Mouse (Mus musculus) hindbrain, embryonic 16.5 days (tissue): ENCODE results near the gene Ryr2. TPM values are rescaled to one million over a fixed set of nuclear protein-coding genes. Genes with fewer than 3 reads are reported as not detected.

ENCODE experiments used
- ATAC-seq: fragments of 200-750 bp; cut with Nextera tagmentation; 2 replicates; pipeline ENCODE4 v1.8.0; 2017; ENCODE audit warnings: moderate TSS enrichment, moderate library complexity
- H3K27ac ChIP-seq: fragments of 300-500 bp; sonication (generic); 2 replicates; pipeline ENCODE4 v1.5.1; 2014; ENCODE audit warnings: low read depth, mild to moderate bottlenecking, control low read depth, low read length, moderate library complexity
- H3K27me3 ChIP-seq: fragments of 300-500 bp; sonication (generic); replicated peaks from 2 replicates; pipeline ENCODE4 v1.6.1; 2014; ENCODE audit warnings: low read length; ENCODE audit not compliant: control insufficient read depth, insufficient read depth
- H3K36me3 ChIP-seq: fragments of 300-500 bp; sonication (generic); 2 replicates; pipeline ENCODE4 v1.6.1; 2014; ENCODE audit warnings: mild to moderate bottlenecking, low read length, moderate library complexity, mixed read lengths; ENCODE audit not compliant: control insufficient read depth, insufficient read depth
- H3K4me1 ChIP-seq: fragments of 300-500 bp; sonication (generic); 2 replicates; pipeline ENCODE4 v1.6.1; 2014; ENCODE audit warnings: low read depth, low read length; ENCODE audit not compliant: control insufficient read depth, insufficient read depth
- H3K4me2 ChIP-seq: fragments of 300-500 bp; sonication (generic); 2 replicates; pipeline ENCODE4 v1.6.1; 2014; ENCODE audit warnings: mild to moderate bottlenecking, low read length, control low read depth, moderate library complexity
- H3K4me3 ChIP-seq: fragments of 300-500 bp; sonication (generic); 2 replicates; pipeline ENCODE4 v1.5.1; 2014; ENCODE audit warnings: mild to moderate bottlenecking, low read length, control low read depth, moderate library complexity
- H3K9ac ChIP-seq: fragments of 300-500 bp; sonication (generic); 2 replicates; pipeline ENCODE4 v1.6.1; 2014; ENCODE audit warnings: low read depth, mild to moderate bottlenecking, control low read depth, low read length, moderate library complexity
- H3K9me3 ChIP-seq: fragments of 300-500 bp; sonication (generic); 2 replicates; pipeline ENCODE4 v1.6.1; 2014; ENCODE audit warnings: mild to moderate bottlenecking, low read length, moderate library complexity; ENCODE audit not compliant: control insufficient read depth
- WGBS: fragments of 180-500 bp; shearing (Covaris S2); extraction: QIAGEN DNeasy Blood & Tissue Kit; methylation state at CpG from one replicate; pipeline ENCODE4 v1.1.7; 2014; 5-methylcytosine and 5-hydroxymethylcytosine counted together
- polyA plus RNA-seq: library from polyadenylated mRNA; unstranded; fragments of >200 nt; fragmentation: Nextera tagmentation; extraction: Ambion mirVana; gene quantifications from 2 replicates; pipeline ENCODE4 v1.2.1, GENCODE M21; 2015

Gene Ryr2
- polyA plus RNA-seq, 1 experiment from 2014 or later = 5.0 TPM

DNA sequence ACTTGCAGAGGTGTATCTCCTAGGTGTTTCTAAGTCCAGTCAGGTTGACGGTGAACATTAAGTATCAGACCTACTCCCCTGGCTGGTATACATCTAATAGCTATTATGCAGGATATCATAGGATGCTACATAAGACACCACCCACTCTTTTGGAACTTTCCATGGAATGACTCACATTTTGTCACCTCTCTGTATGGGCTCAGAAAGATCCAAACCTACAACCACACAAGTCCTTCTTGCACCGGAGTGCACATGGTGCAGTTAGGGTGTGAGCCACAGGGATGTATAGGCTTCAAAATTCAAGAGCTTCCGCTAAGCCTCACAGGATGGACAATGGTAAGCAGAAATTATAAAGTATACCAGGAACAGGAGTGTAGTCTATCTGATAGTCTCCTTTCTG is 52.8 kb downstream of the Ryr2 start:
- Histone ChIP-seq H3K9me3 (no peaks in the 10 kb centered on the region), H3K27ac (no peak overlapping the region), H3K27me3 (no peaks in the 10 kb centered on the region), H3K36me3 (no peaks in the 10 kb centered on the region), H3K9ac (no peak overlapping the region), H3K4me1 (no peaks in the 10 kb centered on the region), H3K4me2 (no peak overlapping the region), H3K4me3 (no peak overlapping the region)
- no peak for ATAC-seq
- WGBS = 99% methylated on average over 3 of the region's 3 CpGs

DNA sequence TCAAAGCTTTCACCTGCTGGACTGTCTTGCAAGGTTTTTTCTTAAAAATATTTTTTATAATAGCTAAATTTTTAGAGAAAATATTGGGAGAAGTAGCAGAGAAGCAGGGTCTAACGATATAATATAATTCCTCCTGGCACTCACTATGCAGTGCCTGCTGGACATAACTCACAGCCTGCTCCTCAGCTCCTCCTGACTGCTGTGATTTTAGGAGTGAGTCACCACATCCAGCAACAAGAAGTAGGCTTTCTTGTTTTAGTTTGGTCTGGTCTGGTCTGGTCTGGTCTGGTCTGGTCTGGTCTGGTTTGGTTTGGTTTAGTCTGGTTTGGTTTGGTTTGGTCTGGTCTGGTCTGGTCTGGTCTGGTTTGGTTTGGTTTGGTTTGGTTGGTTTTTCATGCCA is 55.9 kb downstream of the Ryr2 start:
- Histone ChIP-seq H3K36me3 (no peaks in the 10 kb centered on the region), H3K27me3 (no peaks in the 10 kb centered on the region), H3K4me1 (no peaks in the 10 kb centered on the region), H3K4me3 (no peak overlapping the region), H3K9me3 (no peaks in the 10 kb centered on the region), H3K4me2 (no peak overlapping the region), H3K27ac (no peak overlapping the region), H3K9ac (no peak overlapping the region)
- 85% methylated on average over 1 of the region's 1 CpGs for WGBS
- no peak for ATAC-seq

DNA sequence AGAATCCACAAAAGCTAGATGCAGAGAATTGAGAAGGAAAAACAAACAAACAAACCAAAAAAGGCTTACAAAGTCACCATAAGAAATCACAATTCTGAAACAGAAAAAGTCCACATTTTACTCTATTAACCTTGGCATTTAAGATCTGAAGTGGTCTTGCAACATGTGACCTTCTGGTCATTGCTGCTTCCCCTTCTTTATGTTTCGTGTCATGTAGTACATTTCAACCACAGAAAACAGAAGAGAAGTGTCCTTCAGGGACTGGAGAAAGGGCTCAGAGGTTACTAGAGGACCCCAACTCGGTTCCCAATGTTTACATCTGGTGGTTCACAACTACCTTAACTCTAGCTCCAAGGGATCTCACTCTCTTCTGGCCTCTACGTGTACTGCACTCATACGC is 59.7 kb downstream of the Ryr2 start:
- no peaks in the 10 kb centered on the region for H3K36me3 ChIP-seq
- H3K4me3 ChIP-seq = no peak overlapping the region
- no peaks in the 10 kb centered on the region for H3K9me3 ChIP-seq
- no peak overlapping the region for H3K9ac ChIP-seq
- H3K27me3 ChIP-seq = no peaks in the 10 kb centered on the region
- H3K4me2 ChIP-seq = no peak overlapping the region
- no peaks in the 10 kb centered on the region for H3K4me1 ChIP-seq
- WGBS = 85% methylated on average over 4 of the region's 4 CpGs
- no peak overlapping the region for H3K27ac ChIP-seq
- no peak for ATAC-seq

DNA sequence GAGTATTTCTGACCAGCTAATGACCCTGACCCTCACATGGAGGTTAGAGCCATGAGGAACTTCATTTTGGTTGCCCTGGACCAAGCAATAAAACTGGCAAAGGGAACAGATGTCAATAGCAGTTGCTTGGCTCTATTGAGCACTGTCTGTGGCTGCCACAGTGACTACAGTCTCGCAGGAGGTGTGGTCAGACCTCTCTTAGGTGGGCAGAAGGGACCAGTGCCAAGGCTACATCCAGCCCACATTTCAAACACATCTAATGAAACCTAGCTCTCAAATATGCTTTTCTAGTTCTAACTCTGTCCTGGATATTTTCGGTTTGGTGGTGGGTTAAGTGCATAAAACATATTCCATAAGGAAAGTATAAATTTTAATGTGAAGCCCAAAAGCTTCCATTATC is 62.0 kb downstream of the Ryr2 start:
- WGBS = 85% methylated on average over 2 of the region's 2 CpGs
- no peak overlapping the region for H3K4me3 ChIP-seq
- ATAC-seq = no peak
- no peaks in the 10 kb centered on the region for H3K36me3 ChIP-seq
- H3K27me3 ChIP-seq = no peaks in the 10 kb centered on the region
- H3K9ac ChIP-seq = no peak overlapping the region
- H3K9me3 ChIP-seq = no peaks in the 10 kb centered on the region
- H3K27ac ChIP-seq = no peak overlapping the region
- H3K4me2 ChIP-seq = no peak overlapping the region
- no peaks in the 10 kb centered on the region for H3K4me1 ChIP-seq

DNA sequence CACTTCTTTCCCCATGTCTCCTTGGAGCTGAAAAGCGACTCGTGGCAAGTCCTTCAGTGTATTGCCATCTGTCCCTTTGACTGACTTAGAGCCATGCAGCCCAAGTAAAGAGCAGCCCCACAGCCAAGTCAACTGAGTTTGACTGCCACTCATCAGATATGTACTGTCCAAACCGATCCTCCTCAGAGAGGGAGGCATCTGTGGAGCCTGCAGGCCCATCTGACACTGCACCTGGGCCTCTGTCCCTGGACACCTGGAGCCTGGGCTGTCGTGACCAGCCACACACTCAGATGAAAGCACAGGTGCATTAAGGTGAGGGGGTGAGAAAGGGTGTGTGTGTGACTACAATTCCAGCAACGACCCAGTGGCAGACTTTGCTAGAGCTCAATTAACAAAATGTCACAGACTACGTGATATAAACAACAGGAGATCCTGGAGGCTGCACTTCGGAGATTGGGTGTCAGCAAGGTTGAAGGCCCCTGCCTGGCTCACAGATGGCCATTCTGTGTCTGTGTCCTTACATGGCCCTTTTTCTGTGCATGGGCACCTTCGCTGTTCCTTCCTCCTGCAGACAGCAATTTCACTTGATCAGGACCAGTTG is 63.8 kb downstream of the Ryr2 start:
- no peak overlapping the region for H3K9ac ChIP-seq
- 0 out of 2 replicates have a peak, but pooled peaks have one; percentile 46 for ATAC-seq
- 77% methylated on average over 8 of the region's 8 CpGs for WGBS
- no peaks in the 10 kb centered on the region for H3K36me3 ChIP-seq
- H3K27me3 ChIP-seq = no peaks in the 10 kb centered on the region
- H3K9me3 ChIP-seq = no peaks in the 10 kb centered on the region
- H3K4me2 ChIP-seq = no peak overlapping the region
- H3K27ac ChIP-seq = no peak overlapping the region
- H3K4me3 ChIP-seq = no peak overlapping the region
- H3K4me1 ChIP-seq = no peaks in the 10 kb centered on the region

DNA sequence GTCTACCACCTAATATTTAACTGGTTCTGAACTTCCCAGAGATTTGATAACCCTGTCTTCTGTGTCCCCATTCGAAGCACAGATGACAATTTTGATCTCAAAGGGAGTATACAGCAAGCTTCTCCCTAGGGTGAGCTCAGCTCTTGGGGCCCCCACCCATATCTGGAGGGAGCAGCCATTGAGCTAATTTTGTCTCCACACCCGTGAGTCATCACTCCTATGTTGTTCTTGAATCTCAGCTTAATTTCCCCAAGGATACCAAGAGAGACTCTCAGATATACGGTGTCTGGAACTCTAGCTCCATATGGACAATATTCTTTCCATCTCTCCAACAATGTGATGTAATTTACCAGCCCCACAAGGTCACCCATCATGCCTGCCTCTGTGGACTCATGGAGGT is 66.8 kb downstream of the Ryr2 start:
- ATAC-seq = no peak
- Histone ChIP-seq H3K27ac (no peak overlapping the region), H3K4me1 (no peaks in the 10 kb centered on the region), H3K4me2 (no peak overlapping the region), H3K27me3 (no peaks in the 10 kb centered on the region), H3K36me3 (no peaks in the 10 kb centered on the region), H3K9ac (no peak overlapping the region), H3K4me3 (no peak overlapping the region), H3K9me3 (no peaks in the 10 kb centered on the region)
- 74% methylated on average over 3 of the region's 3 CpGs for WGBS

DNA sequence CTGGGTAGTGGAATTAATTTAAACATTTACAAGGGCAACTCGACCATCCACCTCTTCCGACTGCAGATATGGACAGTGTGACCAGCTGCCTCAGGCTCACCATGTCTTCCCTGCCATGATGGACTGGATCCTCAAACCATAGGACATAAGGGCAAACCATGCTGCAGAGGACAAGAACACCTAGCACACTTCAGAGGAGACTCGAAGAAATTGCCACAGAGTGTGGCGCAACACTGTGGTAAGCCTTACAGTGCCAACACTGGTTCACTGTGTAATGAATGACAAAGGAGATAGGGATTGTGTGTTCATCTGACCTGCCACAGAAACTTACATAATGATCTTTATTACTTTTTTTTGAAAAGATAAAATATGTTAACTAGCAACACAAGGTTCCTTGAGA is 68.1 kb downstream of the Ryr2 start:
- WGBS = 88% methylated on average over 4 of the region's 4 CpGs
- H3K27me3 ChIP-seq = no peaks in the 10 kb centered on the region
- no peaks in the 10 kb centered on the region for H3K9me3 ChIP-seq
- ATAC-seq = no peak
- H3K4me2 ChIP-seq = no peak overlapping the region
- no peak overlapping the region for H3K9ac ChIP-seq
- H3K4me3 ChIP-seq = no peak overlapping the region
- H3K27ac ChIP-seq = no peak overlapping the region
- H3K4me1 ChIP-seq = no peaks in the 10 kb centered on the region
- no peaks in the 10 kb centered on the region for H3K36me3 ChIP-seq

DNA sequence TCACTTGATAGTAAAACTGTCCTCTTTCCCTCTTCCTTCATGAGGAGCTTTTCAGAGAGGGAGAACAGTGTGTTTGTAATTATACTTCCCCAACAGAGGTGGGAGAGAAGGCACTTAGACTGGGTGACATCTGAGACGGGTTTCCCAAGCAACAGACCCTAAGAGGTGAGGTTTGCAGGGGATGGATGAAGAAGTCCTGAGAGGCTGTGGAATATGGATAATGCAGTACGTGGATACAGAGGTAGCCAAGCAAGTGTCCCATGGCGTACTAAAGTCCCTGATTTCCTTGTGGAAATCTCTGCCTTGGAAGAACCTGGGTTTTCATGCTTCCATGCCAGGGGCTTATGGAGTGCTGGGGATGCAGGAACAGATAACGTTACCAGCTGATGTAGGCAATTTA is 69.5 kb downstream of the Ryr2 start:
- Histone ChIP-seq H3K27me3 (no peaks in the 10 kb centered on the region), H3K36me3 (no peaks in the 10 kb centered on the region), H3K4me2 (no peak overlapping the region), H3K4me3 (no peak overlapping the region), H3K9me3 (no peaks in the 10 kb centered on the region), H3K9ac (no peak overlapping the region), H3K27ac (no peak overlapping the region), H3K4me1 (no peaks in the 10 kb centered on the region)
- WGBS = 88% methylated on average over 4 of the region's 4 CpGs
- no peak for ATAC-seq

DNA sequence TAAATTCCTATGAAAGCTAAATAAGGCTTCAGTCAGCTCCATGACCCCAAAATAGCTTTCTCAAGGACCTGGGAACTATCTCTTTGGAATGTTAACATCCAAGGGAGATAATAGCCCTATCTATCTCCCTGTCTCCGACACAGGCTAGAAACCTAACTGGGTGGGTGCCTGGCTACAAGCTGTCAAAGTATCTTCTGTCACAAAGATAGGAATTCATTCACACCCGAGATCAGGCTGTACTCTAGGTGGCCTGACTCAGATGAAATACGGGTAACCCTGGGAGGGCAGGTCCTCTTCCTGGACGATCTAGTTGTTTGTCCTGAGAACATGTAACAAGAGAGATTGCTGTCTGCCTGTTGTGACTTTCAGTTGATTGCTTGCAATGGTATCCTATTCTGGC is 69.9 kb downstream of the Ryr2 start:
- Histone ChIP-seq H3K9me3 (no peaks in the 10 kb centered on the region), H3K27me3 (no peaks in the 10 kb centered on the region), H3K9ac (no peak overlapping the region), H3K36me3 (no peaks in the 10 kb centered on the region), H3K4me1 (no peaks in the 10 kb centered on the region), H3K4me2 (no peak overlapping the region), H3K27ac (no peak overlapping the region), H3K4me3 (no peak overlapping the region)
- 67% methylated on average over 4 of the region's 4 CpGs for whole genome bisulfite sequencing
- ATAC-seq = no peak

DNA sequence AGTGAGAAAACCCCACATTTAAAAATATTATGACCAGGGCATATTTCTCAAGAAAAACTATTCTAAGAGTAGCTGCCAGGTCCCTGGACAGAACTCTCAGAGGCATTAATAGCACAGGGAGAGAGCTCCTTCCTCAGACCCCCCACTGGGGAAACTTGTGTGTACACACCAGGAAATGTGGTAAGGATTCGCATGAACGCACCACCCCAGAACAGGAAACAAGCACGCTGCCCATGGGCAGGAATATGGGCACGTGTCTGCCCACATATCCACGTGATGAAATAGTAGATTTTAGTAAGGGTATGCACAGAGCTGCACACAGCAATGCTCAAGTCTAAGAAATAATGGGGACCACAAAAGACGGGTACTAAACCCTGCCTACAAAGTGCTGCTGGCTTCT is 72.8 kb downstream of the Ryr2 start:
- no peaks in the 10 kb centered on the region for H3K9me3 ChIP-seq
- no peak overlapping the region for H3K4me2 ChIP-seq
- no peak for ATAC-seq
- 72% methylated on average over 6 of the region's 6 CpGs for WGBS
- H3K27me3 ChIP-seq = no peaks in the 10 kb centered on the region
- H3K27ac ChIP-seq = no peak overlapping the region
- H3K9ac ChIP-seq = no peak overlapping the region
- no peaks in the 10 kb centered on the region for H3K36me3 ChIP-seq
- H3K4me3 ChIP-seq = no peak overlapping the region
- H3K4me1 ChIP-seq = no peaks in the 10 kb centered on the region
